Mouse (Mus musculus) ovary, adult 10 weeks (tissue): ENCODE data around the gene Prm2. TPM values are rescaled to one million over a fixed set of nuclear protein-coding genes. Genes with fewer than 3 reads are reported as not detected.

Experiments
- polyA plus RNA-seq: library from polyadenylated mRNA; stranded (reverse); fragments of 350-450 nt; fragmentation: Illumina TruSeq; extraction: RNeasy Lipid Tissue Mini Kit (QIAGEN cat#74804); gene quantifications from one replicate; pipeline ENCODE4 v1.2.3, GENCODE M21; 2014

Prm2 gene
- not detected for polyA plus RNA-seq

DNA sequence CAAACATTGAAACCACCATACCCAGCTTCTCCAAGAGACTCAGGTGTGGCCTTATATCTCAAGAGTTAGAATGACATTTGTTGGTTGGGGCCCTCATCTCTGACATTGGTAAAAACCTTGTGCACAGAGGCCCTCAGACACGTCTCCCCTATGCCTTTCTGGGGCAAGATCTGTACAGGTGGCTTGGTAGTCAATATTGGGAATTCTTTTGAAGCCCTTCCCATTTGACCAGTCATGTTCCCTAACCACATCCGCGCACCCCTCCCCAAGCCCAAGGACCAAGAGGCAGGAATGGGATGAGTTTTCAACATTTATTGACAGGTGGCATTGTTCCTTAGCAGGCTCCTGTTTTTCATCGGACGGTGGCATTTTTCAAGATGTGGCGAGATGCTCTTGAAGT, at the start of gene Prm2:
Prm2 (minus strand) TSS at position 101 of the 400 bp plus-strand sequence.

DNA sequence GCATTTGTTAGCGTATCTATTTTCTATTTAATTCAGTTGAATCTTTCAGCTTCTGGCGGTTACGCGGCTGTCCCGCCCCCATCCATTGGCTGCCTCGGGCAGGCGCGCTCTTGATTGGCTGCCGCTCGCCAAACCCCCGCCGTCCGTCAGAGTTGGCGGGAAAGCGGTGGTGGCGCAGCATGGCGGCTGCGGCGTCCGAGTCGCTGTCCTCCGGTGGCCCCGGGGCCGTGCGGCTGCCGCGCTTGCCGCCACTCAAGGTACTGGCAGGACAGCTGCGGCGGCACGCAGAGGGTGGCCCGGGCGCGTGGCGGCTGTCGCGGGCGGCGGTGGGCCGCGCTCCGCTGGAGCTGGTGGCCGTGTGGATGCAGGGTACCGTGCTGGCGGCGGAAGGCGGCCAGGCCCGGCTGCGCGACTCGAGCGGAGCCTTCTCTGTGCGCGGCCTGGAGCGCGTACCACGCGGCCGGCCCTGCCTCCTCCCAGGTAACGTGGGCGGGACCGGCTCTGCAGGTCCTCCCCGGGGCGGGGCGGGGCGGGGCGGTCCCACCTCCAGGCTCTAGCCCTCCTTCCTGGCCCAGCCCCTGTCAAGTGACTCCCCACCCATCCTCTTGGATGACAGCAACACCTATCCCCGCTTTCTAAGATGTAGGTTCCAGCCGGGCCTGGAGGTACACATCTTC, 39.1 kb upstream of the Prm2 start, which contains the start of gene Rmi2:
Rmi2 (plus strand) TSS at position 149 of the 677 bp plus-strand sequence.

DNA sequence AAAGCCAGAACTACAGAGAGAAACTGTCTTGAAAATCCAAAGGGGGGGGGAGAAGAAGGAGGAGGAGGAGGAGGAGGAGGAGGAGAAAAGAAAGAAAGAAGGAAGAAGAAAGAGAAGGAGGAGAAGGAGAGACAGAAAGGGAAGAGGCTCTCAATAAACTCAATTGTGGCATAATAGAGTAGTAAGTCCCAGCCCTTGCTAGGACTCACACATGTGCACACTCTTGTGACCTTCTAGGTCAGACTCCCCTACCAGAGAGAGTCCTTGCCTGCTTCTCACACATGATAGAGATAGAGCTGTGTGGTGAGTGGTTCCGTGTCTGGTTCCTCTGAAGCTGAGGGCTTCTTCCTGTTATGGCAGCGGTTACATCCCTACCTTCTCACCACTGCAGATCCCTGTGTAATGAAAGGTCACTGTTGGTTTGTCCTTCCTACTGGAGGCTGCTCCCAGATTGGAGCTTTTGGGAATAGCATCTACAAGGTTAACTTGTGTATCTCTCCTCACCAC, 17.0 kb upstream of the Prm2 start, which contains the start of gene Gm11172:
Gm11172 (plus strand) TSS at position 51 of the 507 bp plus-strand sequence.

DNA sequence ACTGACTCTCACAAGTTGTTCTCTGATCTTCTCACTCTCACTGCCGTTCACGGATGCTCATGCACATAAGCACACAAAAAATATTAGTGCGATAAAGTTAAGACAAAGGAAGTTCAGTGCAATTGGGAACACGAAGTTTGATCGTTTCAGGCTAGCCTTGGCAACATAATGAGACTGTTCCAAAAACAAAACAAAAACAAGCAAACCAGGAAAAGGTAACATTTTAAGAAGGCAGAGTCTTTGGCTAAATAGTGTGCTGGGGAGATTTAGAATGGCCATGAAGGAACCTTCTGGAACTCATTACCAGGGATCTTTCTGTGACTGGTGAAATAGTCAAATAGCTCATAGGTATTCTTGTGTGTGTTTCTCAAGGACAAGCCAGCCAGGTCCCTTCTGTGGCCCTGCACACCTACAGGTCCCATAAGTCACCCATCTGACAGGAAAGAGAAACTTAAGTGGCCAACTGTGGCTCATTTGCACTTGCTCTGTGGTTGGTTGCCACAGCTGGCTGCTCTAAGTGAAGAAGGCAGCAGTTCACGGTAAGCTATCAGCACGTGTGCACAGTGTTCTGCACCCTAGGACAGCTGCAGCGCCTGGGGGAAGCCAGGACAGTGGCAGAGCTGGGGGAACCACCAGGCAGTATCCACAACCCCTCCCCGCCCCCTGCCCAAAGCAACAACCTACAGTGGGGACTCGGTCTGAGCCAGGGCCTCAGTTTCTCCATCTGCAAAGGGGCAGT, 10.0 kb upstream of the Prm2 start, which contains the start of gene Prm1:
Prm1 (minus strand) TSS at position 51 of the 739 bp plus-strand sequence.

DNA sequence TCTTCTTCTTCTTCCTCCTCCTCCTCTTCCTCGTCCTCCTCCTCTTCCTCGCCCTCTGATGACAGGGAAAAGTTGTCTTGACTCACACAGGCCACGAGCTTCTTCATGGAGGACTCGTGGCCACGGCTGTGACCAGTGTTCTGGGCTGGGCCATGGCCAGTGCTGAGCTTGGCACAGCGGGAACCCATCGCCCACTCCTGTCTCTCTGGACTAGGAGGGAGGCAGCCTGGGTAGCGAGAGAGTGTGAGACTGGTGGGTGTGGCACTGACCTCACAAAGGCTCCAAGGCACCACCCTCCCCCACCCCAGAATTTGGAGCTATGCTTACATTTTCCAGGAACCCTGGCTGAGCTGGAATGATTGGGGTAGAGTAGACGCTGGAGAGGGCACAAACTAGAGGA, 5.2 kb downstream of the Prm2 start, which contains the start of gene Prm3:
Prm3 (minus strand) TSS at position 213 of the 400 bp plus-strand sequence.

DNA sequence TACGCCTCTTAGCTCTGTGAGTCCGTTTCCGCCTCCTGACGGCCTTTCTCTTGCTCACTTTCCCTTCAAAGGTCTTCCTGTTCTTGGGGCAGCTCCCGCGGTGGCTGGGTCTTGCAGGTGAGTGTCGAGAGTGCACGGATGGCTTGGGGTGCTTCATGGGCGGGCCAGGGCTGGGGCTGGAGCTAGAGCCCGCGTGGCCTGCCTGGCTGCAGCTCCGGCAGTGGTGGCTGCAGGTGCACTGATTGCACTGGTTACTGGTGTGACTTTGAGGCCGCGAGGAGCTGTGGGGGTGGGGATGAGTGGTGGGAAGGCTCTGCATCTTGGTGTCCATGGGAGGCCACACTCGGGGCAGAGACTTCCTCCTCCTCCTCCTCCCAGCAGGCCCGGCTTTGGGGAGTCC, 7.7 kb downstream of the Prm2 start, which contains the start of gene Tnp2:
Tnp2 (minus strand) TSS at position 390 of the 400 bp plus-strand sequence.

DNA sequence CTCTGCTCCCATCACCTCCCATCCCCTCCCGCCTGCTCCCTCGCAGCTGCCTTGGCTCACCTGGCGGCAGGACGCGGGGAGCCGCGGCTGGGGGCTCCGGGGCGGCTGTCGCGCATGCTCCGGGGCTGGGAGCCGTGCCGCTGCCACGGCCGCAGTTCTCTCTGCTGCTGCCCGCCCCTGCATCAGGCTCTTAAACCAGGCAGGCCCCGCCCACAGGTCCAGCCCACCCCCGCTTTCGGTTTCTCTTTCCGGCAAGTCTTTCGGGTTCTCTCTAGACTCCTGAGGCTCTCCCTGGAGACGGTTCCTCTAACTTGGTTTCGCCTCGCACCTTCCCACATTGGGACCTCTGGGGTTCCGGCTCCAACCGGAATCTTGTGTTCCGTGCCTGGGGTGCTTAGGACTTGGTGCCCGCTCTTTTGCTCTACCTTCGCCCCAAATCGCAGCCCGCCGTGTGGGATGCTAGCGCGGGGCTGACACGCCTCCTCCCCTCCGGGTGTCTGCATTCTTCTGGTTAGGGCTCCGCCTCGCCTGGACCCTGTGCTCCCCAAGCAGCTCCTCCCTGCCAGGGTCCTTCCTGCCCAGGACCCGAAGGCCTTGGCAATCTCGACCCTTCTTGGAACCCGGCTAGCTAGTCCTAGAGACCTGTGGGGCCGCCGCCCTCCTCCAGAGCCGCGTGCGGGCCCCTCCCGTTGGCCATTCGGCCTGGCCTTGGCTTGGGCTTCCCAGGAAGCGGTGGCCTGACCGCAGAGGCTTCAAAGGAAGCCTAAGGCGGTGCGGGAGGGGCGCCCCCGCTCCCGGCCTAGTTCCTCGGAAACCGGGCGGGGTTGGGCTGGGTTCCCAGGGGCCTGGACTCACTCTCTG, 10.3 kb downstream of the Prm2 start, which contains the start of gene Socs1:
Socs1 (minus strand) TSS at position 166 of the 861 bp plus-strand sequence.

Other genes starting within 250 kb of the Prm2 start
- 0.63 TPM for gene Socs1, start 10.6 kb downstream of the Prm2 start, polyA plus RNA-seq
- not detected for gene Tnp2, start 7.5 kb downstream of the Prm2 start, polyA plus RNA-seq
- not detected for gene Prm3, start 5.2 kb downstream of the Prm2 start, polyA plus RNA-seq
- gene Prm1, start 9.7 kb upstream of the Prm2 start, polyA plus RNA-seq = not detected
- gene Gm11172, start 16.8 kb upstream of the Prm2 start, polyA plus RNA-seq = not detected
- gene Rmi2, start 38.9 kb upstream of the Prm2 start, polyA plus RNA-seq = 1.00 TPM